Mouse (Mus musculus) liver, embryonic 11.5 days (tissue): ENCODE data around the gene Atxn2. TPM values are rescaled to one million over a fixed set of nuclear protein-coding genes. Genes with fewer than 3 reads are reported as not detected.
"Not testable (repeated sequence)": the region's sequence is repeated elsewhere in the genome, so short reads cannot be mapped to it uniquely, and the experiment has no call there.

Experiments
- ATAC-seq: fragments of 200-750 bp; cut with Nextera tagmentation; replicated peaks from 2 replicates; pipeline ENCODE4 v1.8.0; 2017; ENCODE audit warnings: moderate number of reproducible peaks, mild to moderate bottlenecking, moderate TSS enrichment, moderate library complexity; ENCODE audit not compliant: low FRiP score
- DNase-seq: peaks from one replicate; pipeline ENCODE4 v3.0.0-alpha.2; 2017; ENCODE audit warnings: low spot score
- H3K27ac ChIP-seq: fragments of 300-500 bp; sonication (generic); 2 replicates; pipeline ENCODE4 v1.5.1; 2014; ENCODE audit warnings: mild to moderate bottlenecking, low read depth, low read length, control low read depth
- H3K27me3 ChIP-seq: fragments of 300-500 bp; sonication (generic); replicated peaks from 2 replicates; pipeline ENCODE4 v1.6.1; 2014; ENCODE audit warnings: low read length, mixed read lengths; ENCODE audit not compliant: control insufficient read depth, insufficient read depth
- H3K36me3 ChIP-seq: fragments of 300-500 bp; sonication (generic); 2 replicates; pipeline ENCODE4 v1.6.1; 2014; ENCODE audit warnings: mild to moderate bottlenecking, low read length, moderate library complexity, mixed read lengths; ENCODE audit not compliant: control insufficient read depth, insufficient read depth
- H3K4me1 ChIP-seq: fragments of 300-500 bp; sonication (generic); replicated peaks from 2 replicates; pipeline ENCODE4 v1.6.1; 2014; ENCODE audit warnings: low read length, mixed read lengths; ENCODE audit not compliant: control insufficient read depth, insufficient read depth
- H3K4me2 ChIP-seq: fragments of 300-500 bp; sonication (generic); 2 replicates; pipeline ENCODE4 v1.6.1; 2014; ENCODE audit warnings: mild to moderate bottlenecking, control low read depth, moderate library complexity
- H3K4me3 ChIP-seq: fragments of 300-500 bp; sonication (generic); 2 replicates; pipeline ENCODE4 v1.5.1; 2014; ENCODE audit warnings: low read depth, low read length, control low read depth
- H3K9ac ChIP-seq: fragments of 300-500 bp; sonication (generic); 2 replicates; pipeline ENCODE4 v1.6.1; 2014; ENCODE audit warnings: low read depth, low read length, control low read depth
- H3K9me3 ChIP-seq: fragments of 300-500 bp; sonication (generic); 2 replicates; pipeline ENCODE4 v1.6.1; 2016; ENCODE audit warnings: low read length, inconsistent platforms, mixed read lengths; ENCODE audit not compliant: control insufficient read depth
- WGBS: fragments of 180-500 bp; shearing (Covaris S2); extraction: QIAGEN DNeasy Blood & Tissue Kit; methylation state at CpG from one replicate; pipeline ENCODE4 v1.1.7; 2014; 5-methylcytosine and 5-hydroxymethylcytosine counted together
- polyA plus RNA-seq: library from polyadenylated mRNA; unstranded; fragments of >200 nt; fragmentation: Nextera tagmentation; extraction: Ambion mirVana; gene quantifications from 2 replicates; pipeline ENCODE4 v1.2.1, GENCODE M21; 2014

The Atxn2 gene
- polyA plus RNA-seq, 1 experiment from 2014 or later: 63.9 TPM

- Histone ChIP-seq H3K36me3 (no peaks in the 10 kb centered on the region), H3K27ac (no peak overlapping the region), H3K27me3 (peaks cover 24% of the 10 kb centered on the region), H3K4me2 (no peak overlapping the region), H3K9ac (no peak overlapping the region), H3K4me1 (peaks cover 29% of the 10 kb centered on the region), H3K9me3 (no peaks in the 10 kb centered on the region), H3K4me3 (no peak overlapping the region)
- ATAC-seq (no peak), DNase-seq (no peak)
- WGBS: 90% methylated on average over 9 of the region's 9 CpGs
These were observed 130.4 kb downstream of the Atxn2 start for GRCm38 (mm10) chr5:121841516-121841915.

GRCm38 (mm10) chr5:121841973-121842372 is 130.8 kb downstream of the Atxn2 start:
- Histone ChIP-seq H3K27ac (no peak overlapping the region), H3K9ac (no peak overlapping the region), H3K9me3 (no peaks in the 10 kb centered on the region), H3K27me3 (peaks cover 24% of the 10 kb centered on the region), H3K4me2 (peak overlapping the region; percentile 94), H3K36me3 (no peaks in the 10 kb centered on the region), H3K4me3 (peak overlapping the region; percentile 61; the same call in 1 of the 2 replicates), H3K4me1 (peaks cover 29% of the 10 kb centered on the region)
- WGBS: 46% methylated on average over 10 of the region's 10 CpGs
- DNase-seq (no peak), ATAC-seq (no peak)

- no peaks in the 10 kb centered on the region for H3K36me3 ChIP-seq
- peaks cover 24% of the 10 kb centered on the region for H3K27me3 ChIP-seq
- DNase-seq (peak; percentile 82), ATAC-seq (peak; percentile 63)
- no peaks in the 10 kb centered on the region for H3K9me3 ChIP-seq
- H3K27ac ChIP-seq: no peak overlapping the region
- H3K4me1 ChIP-seq: peaks cover 26% of the 10 kb centered on the region
- peak overlapping the region; percentile 72 for H3K9ac ChIP-seq
- H3K4me3 ChIP-seq: peak overlapping the region; percentile 61
- peak overlapping the region; percentile 94 for H3K4me2 ChIP-seq
- WGBS: under 1% methylated on average over 33 of the region's 33 CpGs
These were observed 131.6 kb downstream of the Atxn2 start for GRCm38 (mm10) chr5:121842665-121843118.

GRCm38 (mm10) chr5:121843138-121843905 is 132.2 kb downstream of the Atxn2 start:
- no peak for DNase-seq
- H3K27me3 ChIP-seq: peaks cover 24% of the 10 kb centered on the region

GRCm38 (mm10) chr5:121845361-121845760 is 134.2 kb downstream of the Atxn2 start:
- H3K4me2 ChIP-seq: no peak overlapping the region

More at GRCm38 (mm10) chr5:121843138-121843905, 132.2 kb downstream of the Atxn2 start:
- H3K27ac ChIP-seq: no peak overlapping the region
- H3K9me3 ChIP-seq: no peaks in the 10 kb centered on the region
- peaks cover 20% of the 10 kb centered on the region for H3K4me1 ChIP-seq
- 16% methylated on average over 17 of the region's 17 CpGs for WGBS
- H3K36me3 ChIP-seq: no peaks in the 10 kb centered on the region
- peak overlapping the region; percentile 94 for H3K4me2 ChIP-seq
- no peak overlapping the region; the same call in 1 of the 2 replicates for H3K9ac ChIP-seq
- peak overlapping the region; percentile 61 for H3K4me3 ChIP-seq
- no peak for ATAC-seq

GRCm38 (mm10) chr5:121846322-121846721 is 135.2 kb downstream of the Atxn2 start:
- Histone ChIP-seq H3K4me2 (no peak overlapping the region), H3K27ac (no peak overlapping the region), H3K9me3 (no peaks in the 10 kb centered on the region), H3K9ac (no peak overlapping the region), H3K4me1 (peaks cover 22% of the 10 kb centered on the region), H3K4me3 (no peak overlapping the region), H3K27me3 (peaks cover 24% of the 10 kb centered on the region), H3K36me3 (peaks cover under 1% of the 10 kb centered on the region; the same call in 1 of the 2 replicates)
- ATAC-seq: no peak
- 69% methylated on average over 11 of the region's 11 CpGs for WGBS
- DNase-seq: no peak

More at GRCm38 (mm10) chr5:121845361-121845760, 134.2 kb downstream of the Atxn2 start:
- no peak overlapping the region for H3K4me3 ChIP-seq
- H3K36me3 ChIP-seq: no peaks in the 10 kb centered on the region
- no peak overlapping the region for H3K27ac ChIP-seq
- H3K9ac ChIP-seq: no peak overlapping the region
- peaks cover 24% of the 10 kb centered on the region for H3K27me3 ChIP-seq
- DNase-seq (no peak), ATAC-seq (no peak)
- peaks cover 16% of the 10 kb centered on the region for H3K4me1 ChIP-seq
- 20% methylated on average over 4 of the region's 4 CpGs for WGBS
- no peaks in the 10 kb centered on the region for H3K9me3 ChIP-seq

- not testable (repeated sequence) for H3K4me2 ChIP-seq, H3K9me3 ChIP-seq, H3K4me3 ChIP-seq, H3K36me3 ChIP-seq, ATAC-seq, H3K9ac ChIP-seq, H3K27ac ChIP-seq, DNase-seq
- WGBS: 62% methylated on average over 3 of the region's 3 CpGs
- Histone ChIP-seq H3K4me1 (peaks cover 22% of the 10 kb centered on the region), H3K27me3 (peaks cover 24% of the 10 kb centered on the region)
These were observed 136.1 kb downstream of the Atxn2 start for GRCm38 (mm10) chr5:121847269-121847668.

GRCm38 (mm10) chr5:121848035-121848519 is 136.9 kb downstream of the Atxn2 start:
- Histone ChIP-seq H3K36me3 (peaks cover 7% of the 10 kb centered on the region), H3K9ac (peak overlapping the region; percentile 52), H3K9me3 (no peaks in the 10 kb centered on the region), H3K27ac (peak overlapping the region; percentile 5; the same call in 1 of the 2 replicates), H3K4me3 (peak overlapping the region; percentile 86), H3K4me2 (peak overlapping the region; percentile 76), H3K27me3 (peaks cover 21% of the 10 kb centered on the region), H3K4me1 (peaks cover 18% of the 10 kb centered on the region)
- WGBS: under 1% methylated on average over 17 of the region's 17 CpGs
- peak; percentile 57 for ATAC-seq
- DNase-seq: peak; percentile 74
